Mouse (Mus musculus) brown adipose tissue, adult 24 weeks (tissue): ENCODE results near the gene Fscn1. TPM values are rescaled to one million over a fixed set of nuclear protein-coding genes. Genes with fewer than 3 reads are reported as not detected.
A peak's percentile ranks its signal among the peaks of the same experiment; 100 is the strongest.

Experiments
- H3K27ac ChIP-seq: fragments of 200-500 bp; replicated peaks from 2 replicates; pipeline ENCODE4 v1.5.1; 2012; ENCODE audit warnings: low read depth, mild to moderate bottlenecking, low read length
- H3K4me1 ChIP-seq: fragments of 200-500 bp; 2 replicates; pipeline ENCODE4 v1.6.1; 2012; ENCODE audit warnings: low read length, mixed read lengths; ENCODE audit not compliant: control insufficient read depth, insufficient read depth, insufficient read length
- H3K4me3 ChIP-seq: fragments of 200-500 bp; 2 replicates; pipeline ENCODE4 v1.5.1; 2012; ENCODE audit warnings: low read depth, mild to moderate bottlenecking, low read length, moderate library complexity; ENCODE audit not compliant: insufficient read depth
- polyA plus RNA-seq: library from polyadenylated mRNA; stranded (reverse); fragments of >200 nt; gene quantifications from 2 replicates; pipeline ENCODE4 v1.2.4, GENCODE M21; 2012; ENCODE audit not compliant: missing spikeins, insufficient read depth, insufficient read length

Gene Fscn1
- polyA plus RNA-seq = 9.1 and 16.2 TPM in 2 replicates

DNA sequence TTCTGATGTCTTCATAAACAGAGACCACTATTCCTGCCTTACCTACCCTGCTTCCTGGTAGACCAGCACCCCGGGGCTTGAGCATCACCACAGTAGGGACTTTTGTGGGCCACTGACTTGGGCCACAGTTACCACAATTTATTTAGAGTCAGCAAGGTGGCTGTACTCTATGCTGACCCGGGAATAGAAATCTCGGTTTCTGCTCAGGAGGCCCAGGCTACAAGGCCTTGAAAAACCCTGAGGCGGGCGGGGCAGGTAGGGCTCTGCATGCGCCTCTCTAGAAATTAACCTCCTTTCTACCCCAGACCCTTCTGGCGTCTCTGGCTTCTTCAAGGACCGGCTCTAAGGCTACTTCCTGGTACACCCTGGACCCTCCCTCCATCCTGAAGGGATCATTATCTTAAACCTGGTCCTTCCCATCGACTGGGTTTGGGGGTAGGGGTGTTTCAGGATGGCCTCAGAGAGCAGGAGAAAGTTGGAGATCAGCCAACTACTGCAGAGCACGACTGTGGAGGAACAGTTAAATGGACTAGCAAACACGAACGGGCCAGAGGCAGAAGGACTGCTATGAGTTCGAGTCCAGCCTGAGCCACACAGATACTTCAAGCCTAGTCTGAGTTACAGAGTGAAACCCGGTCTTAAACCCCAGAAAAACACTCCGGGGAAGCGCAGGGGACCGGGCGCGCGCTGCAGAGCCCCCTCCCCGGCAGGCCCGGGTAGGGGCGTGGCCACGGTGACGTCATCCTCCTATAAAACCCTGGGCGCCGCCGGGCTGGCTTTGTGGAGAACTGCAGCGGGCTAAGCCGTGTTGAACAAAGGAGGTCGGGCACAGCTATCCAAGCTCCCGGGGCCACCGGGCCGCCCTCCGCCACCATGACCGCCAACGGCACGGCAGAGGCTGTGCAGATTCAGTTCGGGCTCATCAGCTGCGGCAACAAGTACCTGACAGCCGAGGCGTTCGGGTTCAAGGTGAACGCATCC, at the start of gene Fscn1:
TSS of gene Fscn1 (plus strand) at position 768 of the 981 bp plus-strand sequence.
- peaks cover 5% of the 10 kb centered on the region for H3K4me1 ChIP-seq
- peak within 1 kb of the TSS; percentile 75 for H3K4me3 ChIP-seq
- H3K27ac ChIP-seq = peak within 1 kb of the TSS; percentile 89

DNA sequence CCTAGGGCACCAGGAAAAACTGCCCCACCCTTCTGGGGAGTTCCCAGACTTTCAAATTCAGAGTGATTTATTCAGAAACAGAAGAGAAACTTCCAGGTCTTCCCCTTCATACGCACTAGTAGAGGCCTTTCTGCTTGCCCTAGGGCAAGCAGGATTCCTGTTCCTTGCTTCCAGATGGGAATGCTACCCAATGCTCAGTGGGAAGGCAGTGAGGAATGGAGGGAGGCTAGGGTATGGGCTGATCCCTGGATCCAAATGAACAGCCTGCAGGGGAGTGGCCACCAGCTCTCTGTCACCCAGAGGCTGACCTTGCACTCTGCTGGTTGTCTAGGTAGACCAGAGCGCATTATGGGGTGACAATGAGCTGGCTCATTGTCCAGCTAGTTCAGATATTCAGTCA, 48.5 kb upstream of the Fscn1 start:
- Histone ChIP-seq H3K4me1 (peaks cover 31% of the 10 kb centered on the region), H3K27ac (no peak overlapping the region; the same call in 1 of the 2 replicates), H3K4me3 (no peak overlapping the region)

DNA sequence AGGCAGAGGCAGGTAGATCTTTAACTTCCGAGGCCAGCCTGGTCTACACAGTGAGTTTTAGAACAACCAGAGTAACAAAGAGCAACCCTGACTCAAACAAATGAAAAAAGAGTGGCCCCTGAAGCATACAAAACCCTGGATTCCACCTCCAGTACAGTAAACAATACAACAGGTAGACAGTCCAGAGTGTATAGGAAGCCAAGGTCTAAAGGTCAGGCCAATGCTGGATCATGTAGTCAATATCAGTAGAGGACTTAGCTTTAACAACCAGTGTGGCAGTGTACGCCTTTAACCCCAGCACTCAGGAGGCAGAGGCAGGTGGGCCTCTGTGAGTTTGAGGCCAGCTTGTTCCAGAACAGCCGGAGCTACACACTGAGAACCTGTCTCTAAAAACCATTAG, 47.8 kb upstream of the Fscn1 start:
- H3K4me3 ChIP-seq = no peak overlapping the region
- no peak overlapping the region for H3K27ac ChIP-seq
- H3K4me1 ChIP-seq = peaks cover 31% of the 10 kb centered on the region

DNA sequence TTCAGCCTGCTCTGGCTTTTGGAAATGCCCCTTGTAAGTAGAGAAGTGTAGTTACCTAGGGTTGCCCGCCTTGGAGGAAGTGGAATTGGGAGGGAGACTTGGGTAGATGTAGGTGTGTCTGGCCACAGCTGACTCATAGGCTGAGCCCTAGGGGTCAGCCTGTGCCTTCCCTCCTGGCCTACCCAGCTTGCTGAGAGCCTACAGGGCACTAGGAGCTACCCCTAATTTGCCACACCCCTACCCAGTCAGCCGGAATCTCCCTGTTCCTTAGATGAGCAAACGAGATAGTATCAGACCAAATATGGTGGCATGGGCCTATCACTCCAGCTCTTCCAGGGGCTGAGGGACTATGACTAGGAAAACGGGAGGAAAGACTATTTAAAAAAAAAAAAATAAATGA, 47.4 kb upstream of the Fscn1 start:
- H3K4me3 ChIP-seq = no peak overlapping the region
- peaks cover 27% of the 10 kb centered on the region for H3K4me1 ChIP-seq
- no peak overlapping the region for H3K27ac ChIP-seq

DNA sequence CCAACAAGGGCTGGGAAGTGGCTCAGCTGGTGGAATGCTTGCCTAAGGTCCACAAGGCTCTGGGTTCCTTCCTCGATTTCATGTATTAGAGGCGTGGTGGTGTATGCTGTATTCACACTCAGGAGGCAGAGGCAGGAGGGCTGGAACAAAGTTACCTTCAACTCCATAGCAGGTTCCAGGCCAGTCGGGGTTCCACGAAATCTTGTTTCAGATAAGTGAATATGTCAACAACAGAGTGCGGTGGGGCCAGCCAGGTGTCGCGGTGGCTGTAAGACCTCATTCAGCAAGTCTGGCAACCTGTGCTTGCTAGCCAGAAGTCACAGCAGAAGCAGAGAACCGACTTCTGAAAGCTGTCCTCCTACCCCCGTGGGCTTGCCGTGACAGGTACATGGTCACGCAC, 44.9 kb upstream of the Fscn1 start:
- H3K27ac ChIP-seq = no peak overlapping the region

DNA sequence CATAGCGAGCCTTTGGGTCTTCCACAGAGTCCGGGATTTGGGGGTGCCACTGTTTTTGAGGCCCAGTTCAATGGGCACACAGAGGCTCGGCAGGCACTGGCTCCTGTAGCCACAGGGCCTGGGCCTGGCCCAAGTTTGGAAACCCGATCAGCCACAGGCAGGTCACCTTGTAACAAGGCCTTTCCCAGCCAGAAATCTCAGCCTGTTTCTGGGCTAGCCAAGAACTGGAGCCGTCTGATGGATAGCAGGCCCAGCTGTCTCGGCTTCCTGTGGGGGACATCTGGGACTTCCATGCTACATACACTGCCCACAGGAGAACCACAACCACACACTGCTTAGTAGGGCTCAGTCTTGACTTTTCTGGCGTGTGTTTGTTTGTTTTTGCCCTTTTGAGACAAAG, 43.5 kb upstream of the Fscn1 start:
- Histone ChIP-seq H3K27ac (peak overlapping the region; percentile 81), H3K4me3 (no peak overlapping the region), H3K4me1 (peaks cover 9% of the 10 kb centered on the region)

More for the DNA sequence above, 44.9 kb upstream of the Fscn1 start:
- Histone ChIP-seq H3K4me1 (peaks cover 4% of the 10 kb centered on the region; the same call in 1 of the 2 replicates), H3K4me3 (no peak overlapping the region)

DNA sequence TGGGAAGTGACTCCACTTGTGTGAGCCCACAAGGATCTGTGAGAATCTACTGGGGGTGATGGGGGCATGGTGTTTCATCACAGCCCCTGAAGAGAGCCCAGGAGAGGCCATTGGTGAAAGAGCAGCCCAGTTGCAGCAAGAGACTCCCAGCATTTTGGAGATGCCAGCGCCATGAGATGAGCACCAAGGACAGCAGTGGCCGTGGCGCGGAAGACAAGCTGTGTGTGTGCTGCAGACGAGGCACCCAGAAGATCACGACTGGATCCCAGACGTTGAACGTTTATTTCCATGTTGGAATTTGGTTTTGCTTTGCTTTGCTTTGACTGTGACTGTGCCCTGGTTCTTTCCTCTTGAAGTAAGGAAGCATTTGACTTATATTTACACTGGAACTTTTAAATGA, 42.7 kb upstream of the Fscn1 start:
- no peak overlapping the region for H3K27ac ChIP-seq
- H3K4me1 ChIP-seq = peaks cover 14% of the 10 kb centered on the region
- H3K4me3 ChIP-seq = no peak overlapping the region

DNA sequence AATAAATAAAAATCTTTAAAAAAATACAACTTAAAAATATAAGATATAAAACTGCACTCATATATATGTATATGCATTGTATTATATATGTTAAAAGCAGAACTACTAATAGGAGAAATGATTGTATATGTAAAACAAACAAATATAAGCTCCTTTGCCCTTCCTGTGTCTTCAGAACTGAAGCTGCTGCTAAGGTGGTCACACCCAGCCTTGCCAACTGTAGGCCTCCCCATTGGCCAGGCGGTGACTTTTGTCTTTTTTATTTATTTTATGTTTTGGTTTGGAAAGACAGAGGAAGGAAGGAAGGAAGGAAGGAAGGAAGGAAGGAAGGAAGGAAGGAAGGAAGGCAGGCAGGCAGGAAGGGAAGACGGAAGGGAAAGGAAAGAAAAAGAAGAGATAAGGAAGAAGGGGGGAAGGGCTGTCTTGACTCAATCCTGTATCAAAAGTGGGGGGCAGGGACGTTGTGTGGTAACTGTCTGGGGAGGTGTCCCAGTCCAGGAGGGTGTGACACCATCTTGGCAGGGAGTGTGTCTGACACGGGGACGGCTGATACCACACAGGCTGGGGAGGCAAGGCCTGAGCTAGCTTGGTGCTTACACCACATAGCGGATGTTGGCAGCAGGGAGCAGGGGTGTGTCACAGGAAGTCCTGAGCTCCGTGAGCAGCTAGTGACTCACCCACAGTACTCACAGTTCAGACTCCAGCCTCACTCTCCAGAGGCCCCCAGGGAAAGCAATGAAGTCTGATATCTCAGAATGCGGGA, 39.7 kb upstream of the Fscn1 start:
- H3K4me3 ChIP-seq = no peak overlapping the region
- peak overlapping the region; percentile 91 for H3K27ac ChIP-seq
- peaks cover 14% of the 10 kb centered on the region for H3K4me1 ChIP-seq

DNA sequence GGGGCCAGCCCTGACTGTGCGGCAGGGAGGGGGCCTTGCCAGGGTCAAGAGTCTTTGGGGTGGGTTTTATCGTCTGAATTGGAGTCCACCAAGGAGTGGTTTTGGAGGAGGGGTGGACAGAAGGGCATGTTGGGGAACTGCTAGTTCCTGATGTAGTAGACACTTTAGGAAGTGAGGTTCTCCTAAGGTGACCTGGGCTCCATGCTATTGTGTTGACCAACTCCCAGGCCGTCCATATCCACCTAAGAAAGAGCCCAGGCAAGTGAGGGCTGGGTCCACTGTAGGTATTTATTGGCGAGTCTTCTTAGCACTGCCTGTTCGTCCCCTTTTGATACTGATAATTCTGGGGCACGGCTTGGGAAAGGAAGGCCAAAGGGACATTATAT, 39.1 kb upstream of the Fscn1 start:
- H3K4me1 ChIP-seq = peaks cover 14% of the 10 kb centered on the region
- no peak overlapping the region for H3K4me3 ChIP-seq
- peak overlapping the region; percentile 91 for H3K27ac ChIP-seq

DNA sequence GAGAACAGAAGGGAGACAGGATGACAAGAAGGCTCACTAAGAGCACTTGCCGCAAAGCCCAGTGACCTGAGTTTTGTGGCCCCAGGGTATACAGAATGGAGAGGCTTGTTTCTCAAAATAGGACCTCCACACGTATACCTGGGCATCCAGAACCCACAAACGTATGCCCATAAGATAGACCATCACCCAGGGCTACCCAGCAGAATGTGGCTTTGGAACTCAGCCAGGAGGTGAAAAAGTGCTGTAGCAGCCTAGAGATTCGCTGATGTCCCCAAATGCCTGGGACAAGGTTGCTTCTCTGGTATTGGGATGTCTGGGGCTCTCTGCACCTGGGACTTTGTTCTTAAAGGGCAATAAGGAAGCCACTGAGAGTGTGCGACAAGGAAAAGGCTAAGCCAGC, 37.9 kb upstream of the Fscn1 start:
- Histone ChIP-seq H3K27ac (no peak overlapping the region), H3K4me3 (no peak overlapping the region), H3K4me1 (peaks cover 14% of the 10 kb centered on the region)

DNA sequence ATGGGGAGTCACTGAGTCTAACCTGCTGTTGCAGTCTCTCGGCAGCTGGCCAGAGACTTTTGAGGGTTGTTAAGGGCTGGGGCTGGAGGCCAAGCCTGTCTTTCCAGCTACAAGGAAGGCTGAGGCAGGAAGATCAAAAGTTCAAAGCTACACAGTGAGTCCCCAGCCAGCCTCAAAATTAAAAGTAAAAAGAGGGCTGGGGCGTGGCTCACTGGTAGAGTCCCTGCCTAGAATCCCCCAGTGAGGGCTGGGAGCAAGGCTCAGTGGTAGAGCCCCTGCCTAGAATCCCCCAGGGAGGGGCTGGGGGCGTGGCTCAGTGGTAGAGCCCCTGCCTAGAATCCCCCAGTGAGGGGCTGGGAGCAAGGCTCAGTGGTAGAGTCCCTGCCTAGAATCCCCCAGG, 36.4 kb upstream of the Fscn1 start:
- Histone ChIP-seq H3K27ac (no peak overlapping the region), H3K4me3 (no peak overlapping the region), H3K4me1 (peaks cover 20% of the 10 kb centered on the region)

DNA sequence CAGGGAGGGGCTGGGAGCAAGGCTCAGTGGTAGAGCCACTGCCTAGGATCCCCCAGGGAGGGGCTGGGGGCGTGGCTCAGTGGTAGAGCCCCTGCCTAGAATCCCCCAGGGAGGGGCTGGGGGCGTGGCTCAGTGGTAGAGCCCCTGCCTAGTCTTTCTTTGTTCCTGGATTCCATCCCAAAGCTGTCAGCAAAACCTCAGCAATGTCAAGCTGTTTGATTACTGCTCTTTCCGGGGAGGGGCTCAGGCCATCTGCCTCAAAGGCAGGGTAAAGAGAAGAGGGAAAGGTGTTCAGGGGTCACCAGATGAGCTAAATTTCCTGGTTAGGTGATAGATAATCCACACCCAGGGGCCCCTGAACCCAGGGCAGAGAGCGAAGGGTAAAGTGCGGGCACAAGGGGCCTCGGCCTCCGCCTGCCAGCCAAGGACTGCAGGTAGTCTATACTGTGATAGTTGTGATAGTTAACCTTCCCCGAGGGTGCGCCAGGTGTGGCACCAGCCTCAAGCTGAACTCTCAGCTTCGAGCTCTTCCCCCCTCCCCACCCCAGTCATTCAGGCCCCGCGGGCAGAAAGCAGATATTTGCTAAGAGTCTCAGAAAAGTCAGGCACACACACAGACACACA, 35.7 kb upstream of the Fscn1 start:
- Histone ChIP-seq H3K4me3 (no peak overlapping the region), H3K27ac (no peak overlapping the region), H3K4me1 (peaks cover 20% of the 10 kb centered on the region)

DNA sequence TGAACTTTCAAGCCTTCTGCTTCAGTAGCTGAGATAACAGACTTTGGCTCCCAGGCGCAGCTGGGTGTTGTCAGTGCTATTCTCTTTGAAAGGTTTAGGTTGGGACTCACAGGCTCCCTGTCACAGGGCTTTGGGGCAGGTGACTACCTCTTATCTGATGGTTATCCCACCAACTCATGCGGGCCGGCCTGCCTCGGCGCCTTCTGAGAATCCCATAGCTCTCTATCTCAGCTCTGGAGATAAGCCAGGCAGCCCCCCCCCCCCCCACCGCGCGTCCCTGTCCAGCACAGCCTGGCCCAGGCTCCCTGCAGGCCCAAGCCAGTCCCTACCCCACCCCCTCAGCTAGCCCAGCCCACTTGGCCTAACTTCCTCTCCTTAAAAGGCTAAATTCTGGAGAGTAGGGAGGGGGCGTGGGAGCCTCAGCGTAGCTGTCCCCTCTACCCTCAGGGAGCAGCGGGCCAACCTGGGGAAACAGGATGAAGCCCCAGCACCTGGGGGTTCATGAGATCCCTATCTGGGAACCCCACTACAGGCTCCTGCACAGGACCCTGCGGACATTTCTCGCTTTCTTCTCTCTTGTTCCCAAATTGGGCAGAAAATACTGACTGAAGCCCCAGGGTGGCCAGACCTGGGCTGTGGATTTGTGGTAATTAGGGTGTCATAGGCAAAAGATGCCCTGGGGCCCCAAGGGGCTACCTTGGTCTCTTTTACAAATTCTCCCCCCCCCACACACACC, 33.8 kb upstream of the Fscn1 start:
- Histone ChIP-seq H3K4me1 (peaks cover 16% of the 10 kb centered on the region), H3K4me3 (0 out of 2 replicates have a peak overlapping the region, but pooled peaks have one; percentile 22), H3K27ac (peak overlapping the region; percentile 59)

DNA sequence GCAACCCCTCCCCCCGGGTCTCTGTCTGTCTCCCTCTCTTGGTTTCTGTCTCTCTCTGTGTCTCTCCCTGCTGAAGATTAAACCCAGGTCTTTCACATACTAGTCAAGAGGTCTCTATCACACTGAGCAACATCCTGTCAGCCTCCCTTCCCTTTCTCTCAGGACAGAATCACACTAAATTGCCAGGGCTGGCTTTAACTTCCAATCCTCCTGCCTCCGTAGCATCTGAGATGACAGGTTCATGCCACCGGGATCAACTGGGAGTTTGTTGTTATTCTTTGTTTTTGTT, 33.3 kb upstream of the Fscn1 start:
- Histone ChIP-seq H3K4me3 (no peak overlapping the region), H3K27ac (peak overlapping the region; percentile 62), H3K4me1 (peaks cover 11% of the 10 kb centered on the region)
